Mouse (Mus musculus) small intestine, adult 10 weeks (tissue): Measurements from ENCODE around the gene Cdk2. TPM values are rescaled to one million over a fixed set of nuclear protein-coding genes. Genes with fewer than 3 reads are reported as not detected.

Source experiments
- polyA plus RNA-seq: library from polyadenylated mRNA; stranded (reverse); fragments of 350-450 nt; fragmentation: Illumina TruSeq; extraction: RNeasy Lipid Tissue Mini Kit (QIAGEN cat#74804); gene quantifications from one replicate; pipeline ENCODE4 v1.2.3, GENCODE M21; 2014; ENCODE audit warnings: low replicate concordance

Cdk2 gene
- polyA plus RNA-seq: 14.3 TPM

GRCm38 (mm10) chr10:128704491-128705316, at the start of gene Cdk2:
Gene Cdk2 (minus strand): TSS chr10:128705031.

GRCm38 (mm10) chr10:128747646-128748251, 42.9 kb upstream of the Cdk2 start, which contains the start of gene Pym1:
Gene Pym1 (plus strand): TSS chr10:128747889.

DNA sequence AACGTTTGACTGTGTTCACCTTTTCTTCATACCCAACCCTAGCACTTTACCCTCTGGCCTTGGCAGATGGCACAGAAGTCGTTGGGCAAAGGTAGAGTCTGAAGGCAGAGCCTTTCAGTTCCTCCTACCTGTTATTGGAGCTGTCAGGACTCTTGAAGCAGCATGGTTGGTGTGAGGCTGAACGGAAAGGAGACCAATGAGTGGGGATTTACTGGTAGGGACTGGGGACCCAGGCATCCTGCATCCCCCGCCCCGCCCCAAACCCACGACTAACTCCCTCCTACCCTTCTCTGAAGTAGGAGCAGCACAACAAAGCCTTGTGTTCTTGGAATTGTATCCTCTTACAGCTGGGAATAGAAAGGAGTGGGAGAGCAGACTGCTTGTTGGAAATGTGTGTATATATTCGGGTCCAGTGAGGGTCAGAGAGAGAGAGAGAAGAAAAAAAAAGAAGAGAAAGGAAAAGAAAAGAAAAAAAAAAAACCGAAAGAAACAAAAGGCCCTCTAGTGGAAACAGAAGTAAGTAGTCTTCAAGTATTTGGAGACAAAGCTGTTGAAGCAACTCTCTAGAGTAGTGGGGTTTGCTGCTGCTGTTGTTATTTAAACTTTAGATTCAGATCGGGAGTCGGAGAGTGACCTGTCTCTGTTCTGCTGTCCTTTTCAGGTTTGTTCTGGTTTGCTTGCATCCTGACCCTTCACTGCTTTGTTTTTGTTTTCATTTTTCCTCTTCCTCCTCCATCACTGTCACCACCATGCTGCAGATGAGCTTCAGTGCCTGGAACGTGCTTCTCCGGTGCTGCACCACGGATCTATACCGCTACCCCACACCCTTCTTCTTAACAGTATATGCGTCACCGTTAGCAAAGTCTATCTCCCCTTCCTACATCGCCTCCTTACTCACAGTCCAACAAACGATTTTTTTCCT, 40.1 kb upstream of the Cdk2 start, which contains the start of gene Dgka:
TSS of gene Dgka (minus strand) at position 176 of the 922 bp plus-strand sequence.

DNA sequence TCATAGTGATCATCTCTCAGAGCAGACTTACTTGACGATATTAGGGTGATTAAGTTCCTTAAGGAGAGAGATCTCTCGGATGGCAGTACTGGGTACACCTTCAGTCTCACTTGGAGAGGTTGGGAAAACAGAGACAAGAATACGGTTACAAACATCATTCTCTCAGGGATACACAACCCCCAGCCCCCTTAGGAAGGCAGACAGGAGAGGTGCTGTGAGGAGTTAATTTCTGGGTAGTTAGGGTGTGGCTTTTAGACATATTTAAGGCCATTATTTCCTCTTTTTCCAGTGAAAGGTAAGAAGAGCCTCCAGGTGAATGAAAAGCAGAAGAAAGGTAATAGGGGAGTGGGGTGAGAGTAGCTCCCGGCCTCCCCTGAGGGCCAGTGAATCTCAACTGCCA, 936 bp downstream of the Cdk2 start, which contains the start of gene Pmel:
TSS of gene Pmel (plus strand) at position 301 of the 400 bp plus-strand sequence.

DNA sequence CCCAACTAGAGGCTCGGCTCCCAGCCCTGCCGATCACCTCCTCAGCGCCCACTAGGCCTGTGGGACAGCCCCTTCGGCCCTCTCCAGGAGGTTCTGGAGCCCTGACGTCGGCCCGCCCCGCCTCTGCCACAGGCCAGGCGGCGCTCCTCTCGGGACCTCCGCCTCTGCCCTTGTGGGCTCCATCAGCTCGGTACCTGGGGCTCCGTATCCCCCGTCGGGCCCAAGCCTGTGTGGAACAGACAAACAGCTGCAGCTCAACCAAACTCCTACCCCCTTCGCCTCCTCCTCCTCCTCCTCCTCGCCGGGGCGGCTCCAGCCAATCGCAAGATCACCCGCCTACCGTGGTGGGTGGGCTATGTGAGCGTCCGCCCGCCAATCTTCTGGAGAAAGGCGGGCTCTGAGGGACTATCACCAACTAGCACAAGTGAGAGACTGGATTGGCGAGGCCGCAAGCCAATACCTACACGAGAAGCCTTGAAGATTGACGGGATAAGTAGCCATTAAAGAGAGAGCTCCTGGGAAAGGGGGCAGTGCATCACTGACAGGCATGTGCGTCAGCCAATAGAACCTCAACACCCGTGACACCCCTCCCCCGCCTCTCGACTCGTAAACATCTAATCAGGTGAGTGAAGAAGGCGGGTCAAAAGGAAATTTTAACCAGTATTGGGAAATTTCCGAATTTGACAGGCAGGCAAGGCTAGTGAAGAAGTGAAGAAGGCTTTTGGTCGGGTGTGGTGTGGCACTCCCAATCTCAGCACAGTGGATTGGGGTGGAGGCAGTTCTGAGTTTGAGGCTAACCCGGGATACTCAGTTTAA, 8.6 kb downstream of the Cdk2 start, which contains the start of gene Rab5b:
TSS of gene Rab5b (minus strand) at position 273 of the 816 bp plus-strand sequence.

DNA sequence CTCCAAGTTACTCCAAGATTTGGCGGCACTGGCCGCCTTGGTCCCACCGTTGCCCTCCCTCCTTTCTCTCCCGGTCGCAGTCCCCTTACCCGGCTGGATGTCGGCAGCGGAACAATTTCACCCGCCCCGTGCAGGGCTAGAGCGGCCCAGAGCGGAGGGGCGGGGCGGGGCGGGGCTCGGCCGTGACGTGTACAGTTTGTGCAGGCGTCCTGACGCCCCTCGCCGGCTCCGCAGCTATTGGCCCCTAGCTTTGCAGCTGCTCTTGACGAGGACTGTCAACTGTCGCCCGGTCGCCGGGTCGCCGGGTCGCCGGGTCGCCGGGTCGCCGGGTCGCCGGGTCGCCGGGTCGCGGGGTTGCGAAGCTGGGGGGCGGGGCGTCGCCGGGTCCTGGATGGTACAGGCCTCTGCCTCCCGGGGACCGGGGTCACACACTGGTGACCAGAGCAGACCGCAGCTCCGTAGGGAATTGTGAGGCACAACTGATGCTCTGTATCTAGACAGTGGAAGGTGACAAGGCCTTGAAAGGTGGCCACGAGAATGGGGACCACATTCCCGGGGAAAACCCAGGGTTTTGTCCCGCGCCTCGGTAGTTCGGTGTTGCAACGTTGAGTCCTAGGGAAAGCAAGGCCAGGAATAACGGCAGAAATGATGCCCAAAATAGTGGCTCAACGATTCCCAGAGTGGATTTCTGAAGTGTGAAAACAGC, 30.9 kb downstream of the Cdk2 start, which contains the start of gene Suox:
TSS of gene Suox (minus strand) at position 311 of the 706 bp plus-strand sequence.

Other genes starting within 250 kb of the Cdk2 start
- 35.8 TPM for gene Smarcc2, start 245.8 kb downstream of the Cdk2 start, polyA plus RNA-seq
- 27.1 TPM for gene Myl6, start 210.9 kb downstream of the Cdk2 start, polyA plus RNA-seq
- gene Myl6b, start 206.3 kb downstream of the Cdk2 start, polyA plus RNA-seq: not detected
- 1.9 TPM for gene Esyt1, start 179.2 kb downstream of the Cdk2 start, polyA plus RNA-seq
- gene Zc3h10, start 157.3 kb downstream of the Cdk2 start, polyA plus RNA-seq: 0.85 TPM
- gene Rpl41, start 155.7 kb downstream of the Cdk2 start, polyA plus RNA-seq: 15.5 TPM
- gene Pa2g4, start 139.0 kb downstream of the Cdk2 start, polyA plus RNA-seq: 72.6 TPM
- 157 TPM for gene Erbb3, start 115.4 kb downstream of the Cdk2 start, polyA plus RNA-seq
- gene Rps26, start 78.3 kb downstream of the Cdk2 start, polyA plus RNA-seq: 7.5 TPM
- gene Ikzf4, start 59.0 kb downstream of the Cdk2 start, polyA plus RNA-seq: 0.41 TPM
- gene Suox, start 31.0 kb downstream of the Cdk2 start, polyA plus RNA-seq: 2.4 TPM
- gene Rab5b, start 8.8 kb downstream of the Cdk2 start, polyA plus RNA-seq: 70.4 TPM
- not detected for gene Pmel, start 836 bp downstream of the Cdk2 start, polyA plus RNA-seq
- 41.2 TPM for gene Dgka, start 39.8 kb upstream of the Cdk2 start, polyA plus RNA-seq
- gene Pym1, start 42.9 kb upstream of the Cdk2 start, polyA plus RNA-seq: 0.89 TPM
- gene Mmp19, start 85.9 kb upstream of the Cdk2 start, polyA plus RNA-seq: 2.0 TPM
- gene Dnajc14, start 99.0 kb upstream of the Cdk2 start, polyA plus RNA-seq: 39.9 TPM
- 3.1 TPM for gene Tmem198b, start 99.3 kb upstream of the Cdk2 start, polyA plus RNA-seq
- gene Sarnp, start 112.3 kb upstream of the Cdk2 start, polyA plus RNA-seq: 242 TPM
- gene Ormdl2, start 116.6 kb upstream of the Cdk2 start, polyA plus RNA-seq: 206 TPM
- gene Gdf11, start 186.7 kb upstream of the Cdk2 start, polyA plus RNA-seq: 0.85 TPM
- 401 TPM for gene Cd63, start 196.0 kb upstream of the Cdk2 start, polyA plus RNA-seq
- 1.5 TPM for gene Rdh5, start 217.9 kb upstream of the Cdk2 start, polyA plus RNA-seq
- 2.2 TPM for gene Bloc1s1, start 219.0 kb upstream of the Cdk2 start, polyA plus RNA-seq
- 0.45 TPM for gene Itga7, start 228.8 kb upstream of the Cdk2 start, polyA plus RNA-seq